Mouse (Mus musculus) heart, postnatal 0 days (tissue): ENCODE results near the gene Lrrc10. TPM values are rescaled to one million over a fixed set of nuclear protein-coding genes. Genes with fewer than 3 reads are reported as not detected.
A peak's percentile ranks its signal among the peaks of the same experiment; 100 is the strongest.
"Not testable (repeated sequence)": the region's sequence is repeated elsewhere in the genome, so short reads cannot be mapped to it uniquely, and the experiment has no call there.

ENCODE experiments used
- ATAC-seq: fragments of 200-750 bp; cut with Nextera tagmentation; 2 replicates; pipeline ENCODE4 v1.8.0; 2017; ENCODE audit warnings: low read depth, moderate number of reproducible peaks, moderate library complexity; ENCODE audit not compliant: insufficient read depth
- DNase-seq: peaks from one replicate; pipeline ENCODE4 v3.0.0-alpha.2; 2016; ENCODE audit warnings: low spot score
- H3K27ac ChIP-seq: fragments of 300-500 bp; sonication (generic); 2 replicates; pipeline ENCODE4 v1.5.1; 2014; ENCODE audit warnings: low read depth, mild to moderate bottlenecking
- H3K27me3 ChIP-seq: fragments of 300-500 bp; sonication (generic); 2 replicates; pipeline ENCODE4 v1.6.1; 2014; ENCODE audit warnings: low read length, mixed read lengths; ENCODE audit not compliant: control insufficient read depth, insufficient read depth
- H3K36me3 ChIP-seq: fragments of 300-500 bp; sonication (generic); replicated peaks from 2 replicates; pipeline ENCODE4 v1.6.1; 2014; ENCODE audit warnings: low read length, mixed read lengths; ENCODE audit not compliant: control insufficient read depth, insufficient read depth
- H3K4me1 ChIP-seq: fragments of 300-500 bp; sonication (generic); 2 replicates; pipeline ENCODE4 v1.6.1; 2014; ENCODE audit warnings: antibody characterized with exemption; ENCODE audit not compliant: control insufficient read depth, insufficient read depth
- H3K4me2 ChIP-seq: fragments of 300-500 bp; sonication (generic); 2 replicates; pipeline ENCODE4 v1.6.1; 2014; ENCODE audit warnings: low read depth, mild to moderate bottlenecking, low read length, moderate library complexity
- H3K4me3 ChIP-seq: fragments of 300-500 bp; sonication (generic); 2 replicates; pipeline ENCODE4 v1.5.1; 2014; ENCODE audit warnings: low read depth, low read length
- H3K9ac ChIP-seq: fragments of 300-500 bp; sonication (generic); replicated peaks from 2 replicates; pipeline ENCODE4 v1.6.1; 2014; ENCODE audit warnings: low read depth, low read length, mixed read lengths
- H3K9me3 ChIP-seq: fragments of 300-500 bp; sonication (generic); replicated peaks from 2 replicates; pipeline ENCODE4 v1.6.1; 2016; ENCODE audit warnings: low read length; ENCODE audit not compliant: control insufficient read depth
- CTCF ChIP-seq: IDR thresholded peaks from 2 replicates; pipeline ENCODE4 v1.5.1; 2016; ENCODE audit warnings: antibody characterized with exemption, control low read depth, low read depth
- EP300 ChIP-seq: IDR thresholded peaks from 2 replicates; pipeline ENCODE4 v1.6.1; 2016; ENCODE audit warnings: antibody characterized with exemption, low read depth
- WGBS: fragments of 180-500 bp; shearing (Covaris S2); extraction: QIAGEN DNeasy Blood & Tissue Kit; methylation state at CpG from one replicate; pipeline ENCODE4 v1.1.7; 2014; 5-methylcytosine and 5-hydroxymethylcytosine counted together
- polyA plus RNA-seq: library from polyadenylated mRNA; unstranded; fragments of >200 nt; fragmentation: Nextera tagmentation; extraction: Ambion mirVana; gene quantifications from 2 replicates; pipeline ENCODE4 v1.2.1, GENCODE M21; 2015
- total RNA-seq: library from RNA; depleted of rRNA; stranded (reverse); fragments of >200 nt; gene quantifications from 2 replicates; pipeline ENCODE4 v1.2.3, GENCODE M21; 2014; ENCODE audit warnings: low replicate concordance

The Lrrc10 gene
- total and polyA plus RNA-seq, 2 experiments from 2014 or later: 138 to 330 TPM

- Histone ChIP-seq H3K9me3 (no peaks in the 10 kb centered on the region), H3K4me3 (no peak overlapping the region), H3K27me3 (no peaks in the 10 kb centered on the region), H3K4me1 (peaks cover 11% of the 10 kb centered on the region), H3K4me2 (peak overlapping the region; percentile 49; the same call in 1 of the 2 replicates), H3K36me3 (no peaks in the 10 kb centered on the region), H3K9ac (no peak overlapping the region), H3K27ac (peak overlapping the region; percentile 76)
- TF ChIP-seq CTCF (no peak), EP300 (no peak)
- DNase-seq: peak; percentile 35
- ATAC-seq: no peak
- 13% methylated on average over 5 of the region's 5 CpGs for WGBS
These were observed 30.6 kb upstream of the Lrrc10 start for GRCm38 (mm10) chr10:117014565-117014964.

DNA sequence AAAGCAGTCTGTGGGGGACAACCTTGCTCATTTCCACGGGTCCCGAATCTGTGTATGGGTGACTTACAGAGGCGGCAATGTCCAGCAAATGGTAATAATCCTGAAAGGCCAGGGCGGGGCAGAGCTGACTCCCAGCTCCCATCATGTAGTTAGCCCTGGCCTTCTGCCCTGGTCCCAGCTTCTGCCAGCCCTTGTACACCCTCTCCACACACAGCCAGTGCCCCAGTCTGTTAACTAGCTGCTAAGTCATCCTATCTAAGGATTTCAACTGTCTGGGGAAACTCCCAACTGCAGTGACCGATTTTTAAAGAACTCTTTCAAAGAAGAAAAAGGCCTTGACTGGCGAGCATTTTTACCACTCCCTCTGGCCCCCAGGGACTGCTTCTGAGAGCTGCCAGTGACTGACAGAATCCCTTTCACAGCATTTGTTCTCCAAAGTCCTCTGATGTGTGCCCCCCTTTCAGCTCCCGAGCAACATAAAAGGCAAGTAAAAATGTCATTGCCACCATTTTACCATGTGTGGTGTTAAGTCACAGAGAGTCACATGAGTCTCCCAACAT, 26.8 kb upstream of the Lrrc10 start:
- Histone ChIP-seq H3K4me2 (no peak overlapping the region), H3K4me1 (peaks cover 18% of the 10 kb centered on the region), H3K27ac (no peak overlapping the region; the same call in 1 of the 2 replicates), H3K9me3 (no peaks in the 10 kb centered on the region), H3K27me3 (0 out of 2 replicates have a peak, but pooled peaks cover 5% of the 10 kb centered on the region), H3K36me3 (no peaks in the 10 kb centered on the region), H3K9ac (no peak overlapping the region), H3K4me3 (no peak overlapping the region)
- no peak for TF ChIP-seq CTCF
- no peak for TF ChIP-seq EP300
- DNase-seq (no peak), ATAC-seq (no peak)
- 65% methylated on average over 7 of the region's 7 CpGs for WGBS

- Histone ChIP-seq H3K36me3 (no peaks in the 10 kb centered on the region), H3K9ac (no peak overlapping the region), H3K4me2 (no peak overlapping the region), H3K27me3 (0 out of 2 replicates have a peak, but pooled peaks cover 5% of the 10 kb centered on the region), H3K4me1 (peaks cover 19% of the 10 kb centered on the region), H3K4me3 (no peak overlapping the region), H3K9me3 (no peaks in the 10 kb centered on the region), H3K27ac (no peak overlapping the region)
- DNase-seq (no peak), ATAC-seq (no peak)
- TF ChIP-seq EP300: no peak
- TF ChIP-seq CTCF: no peak
- whole genome bisulfite sequencing: 51% methylated on average over 21 of the region's 21 CpGs
These were observed 24.0 kb upstream of the Lrrc10 start for GRCm38 (mm10) chr10:117021020-117021754.

- peak; percentile 85 for ATAC-seq
- peak; percentile 82 for DNase-seq
- 1% methylated on average over 16 of the region's 16 CpGs for WGBS
These were observed 21.4 kb upstream of the Lrrc10 start for GRCm38 (mm10) chr10:117023693-117024092.

DNA sequence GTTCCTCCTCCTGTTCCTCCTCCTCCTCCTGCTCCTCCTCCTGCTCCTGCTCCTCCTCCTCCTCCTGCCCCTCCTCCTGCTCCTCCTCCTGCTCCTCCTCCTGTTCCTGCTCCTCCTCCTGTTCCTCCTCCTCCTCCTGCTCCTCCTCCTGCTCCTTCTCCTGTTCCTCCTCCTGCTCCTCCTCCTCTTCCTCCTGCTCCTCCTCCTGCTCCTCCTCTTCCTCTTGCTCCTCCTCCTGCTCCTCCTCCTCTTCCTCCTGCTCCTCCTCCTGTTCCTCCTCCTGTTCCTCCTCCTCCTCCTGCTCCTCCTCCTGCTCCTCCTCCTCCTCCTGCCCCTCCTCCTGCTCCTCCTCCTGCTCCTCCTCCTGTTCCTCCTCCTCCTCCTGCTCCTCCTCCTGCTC, 19.4 kb upstream of the Lrrc10 start:
- not testable (repeated sequence) for H3K9ac ChIP-seq, H3K27ac ChIP-seq, ATAC-seq, H3K4me2 ChIP-seq, H3K36me3 ChIP-seq, H3K4me3 ChIP-seq, H3K9me3 ChIP-seq, H3K27me3 ChIP-seq, DNase-seq
- H3K4me1 ChIP-seq: peaks cover 19% of the 10 kb centered on the region

More at GRCm38 (mm10) chr10:117023693-117024092, 21.4 kb upstream of the Lrrc10 start:
- Histone ChIP-seq H3K36me3 (no peaks in the 10 kb centered on the region), H3K9ac (peak overlapping the region; percentile 52), H3K4me1 (peaks cover 19% of the 10 kb centered on the region), H3K4me2 (peak overlapping the region; percentile 76), H3K27ac (peak overlapping the region; percentile 64), H3K9me3 (no peaks in the 10 kb centered on the region), H3K4me3 (peak overlapping the region; percentile 46), H3K27me3 (0 out of 2 replicates have a peak, but pooled peaks cover 5% of the 10 kb centered on the region)
- no peak for TF ChIP-seq CTCF
- no peak for TF ChIP-seq EP300
